Mouse (Mus musculus): ENCODE results near the gene Pnpla3. TPM values are rescaled to one million over a fixed set of nuclear protein-coding genes. Genes with fewer than 3 reads are reported as not detected.

The Pnpla3 gene
- total RNA-seq, 2 experiments from 2014 or later: 1.9 to 2.9 TPM

GRCm38 (mm10) chr15:84212031-84212755, 44.6 kb downstream of the Pnpla3 start:
- intact Hi-C loops (cut with DNase I): loop anchor here (1.0 to 10.0 kb wide), 5 partner anchors 48 to 419 kb away; no protein-coding TSS in a partner anchor
- DNase-seq: peak; percentile 89 to 95

- peak; percentile 41 to 69 for DNase-seq
- intact Hi-C loops (cut with DNase I): loop anchor here (1.0 to 10.0 kb wide), 5 partner anchors 48 to 419 kb away; no protein-coding TSS in a partner anchor
These were observed 45.1 kb downstream of the Pnpla3 start for GRCm38 (mm10) chr15:84212756-84213105.

GRCm38 (mm10) chr15:84213162-84213739, 45.6 kb downstream of the Pnpla3 start:
- DNase-seq: no peak
- intact Hi-C loops (cut with DNase I): loop anchor here (10.0 kb wide), 1 partner anchor 222 kb away; no protein-coding TSS in a partner anchor

GRCm38 (mm10) chr15:84214476-84214875, 46.8 kb downstream of the Pnpla3 start:
- intact Hi-C loops (cut with DNase I): loop anchor here (10.0 kb wide), 1 partner anchor 220 kb away; no protein-coding TSS in a partner anchor
- no peak for DNase-seq

- no peak for DNase-seq
- intact Hi-C loops (cut with DNase I): loop anchor here (10.0 kb wide), 1 partner anchor 220 kb away; no protein-coding TSS in a partner anchor
These were observed 47.6 kb downstream of the Pnpla3 start for GRCm38 (mm10) chr15:84215273-84215672.

GRCm38 (mm10) chr15:84216026-84216425, 48.4 kb downstream of the Pnpla3 start:
- DNase-seq: no peak
- intact Hi-C loops (cut with DNase I): loop anchor here (10.0 kb wide), 1 partner anchor 219 kb away; no protein-coding TSS in a partner anchor

GRCm38 (mm10) chr15:84216461-84217084, 48.9 kb downstream of the Pnpla3 start:
- no peak for DNase-seq
- intact Hi-C loops (cut with DNase I): loop anchor here (10.0 kb wide), 1 partner anchor 218 kb away; no protein-coding TSS in a partner anchor

GRCm38 (mm10) chr15:84217969-84218782, 50.5 kb downstream of the Pnpla3 start:
- intact Hi-C loops (cut with DNase I): loop anchor here (10.0 kb wide), 1 partner anchor 217 kb away; no protein-coding TSS in a partner anchor

GRCm38 (mm10) chr15:84218783-84219271, 51.2 kb downstream of the Pnpla3 start:
- intact Hi-C loops (cut with DNase I): loop anchor here (10.0 kb wide), 1 partner anchor 216 kb away; no protein-coding TSS in a partner anchor
- peak in 1 of 2 experiments; percentile 32 for DNase-seq

More at GRCm38 (mm10) chr15:84217969-84218782, 50.5 kb downstream of the Pnpla3 start:
- no peak for DNase-seq

GRCm38 (mm10) chr15:84221539-84221938, 53.9 kb downstream of the Pnpla3 start:
- DNase-seq: no peak
- intact Hi-C loops (cut with DNase I): no loop called here

GRCm38 (mm10) chr15:84223423-84223822, 55.8 kb downstream of the Pnpla3 start:
- intact Hi-C loops (cut with DNase I): no loop called here
- DNase-seq: no peak

- intact Hi-C loops (cut with DNase I): loop anchor here (5.0 kb wide), 1 partner anchor 38 kb away; no protein-coding TSS in a partner anchor
- DNase-seq: no peak
These were observed 57.1 kb downstream of the Pnpla3 start for GRCm38 (mm10) chr15:84224779-84225178.

GRCm38 (mm10) chr15:84226918-84227317, 59.3 kb downstream of the Pnpla3 start:
- intact Hi-C loops (cut with DNase I): loop anchor here (5.0 kb wide), 1 partner anchor 35 kb away; no protein-coding TSS in a partner anchor

GRCm38 (mm10) chr15:84230661-84231060, 63.0 kb downstream of the Pnpla3 start:
- intact Hi-C loops (cut with DNase I): loop anchor here (10.0 kb wide), 1 partner anchor 484 kb away; no protein-coding TSS in a partner anchor
- DNase-seq: no peak

More at GRCm38 (mm10) chr15:84226918-84227317, 59.3 kb downstream of the Pnpla3 start:
- no peak for DNase-seq

GRCm38 (mm10) chr15:84231113-84231712, 63.6 kb downstream of the Pnpla3 start:
- intact Hi-C loops (cut with DNase I): loop anchor here (10.0 kb wide), 1 partner anchor 484 kb away; no protein-coding TSS in a partner anchor
- peak; percentile 59 for DNase-seq

- DNase-seq: peak; percentile 73 to 82
- intact Hi-C loops (cut with DNase I): loop anchor here (10.0 kb wide), 1 partner anchor 483 kb away; no protein-coding TSS in a partner anchor
These were observed 64.3 kb downstream of the Pnpla3 start, which contains the start of gene Parvb for GRCm38 (mm10) chr15:84231721-84232561. Parvb (plus strand) TSS chr15:84232043.

- DNase-seq: no peak
- intact Hi-C loops (cut with DNase I): loop anchor here (10.0 kb wide), 1 partner anchor 482 kb away; no protein-coding TSS in a partner anchor
These were observed 65.0 kb downstream of the Pnpla3 start for GRCm38 (mm10) chr15:84232609-84233008.

Measured in heart, postnatal 36 days (tissue).